Mouse (Mus musculus): ENCODE results near the gene Cnfn. TPM values are rescaled to one million over a fixed set of nuclear protein-coding genes. Genes with fewer than 3 reads are reported as not detected.

Gene Cnfn
- total RNA-seq, 4 experiments from 2014 or later: not detected

DNA sequence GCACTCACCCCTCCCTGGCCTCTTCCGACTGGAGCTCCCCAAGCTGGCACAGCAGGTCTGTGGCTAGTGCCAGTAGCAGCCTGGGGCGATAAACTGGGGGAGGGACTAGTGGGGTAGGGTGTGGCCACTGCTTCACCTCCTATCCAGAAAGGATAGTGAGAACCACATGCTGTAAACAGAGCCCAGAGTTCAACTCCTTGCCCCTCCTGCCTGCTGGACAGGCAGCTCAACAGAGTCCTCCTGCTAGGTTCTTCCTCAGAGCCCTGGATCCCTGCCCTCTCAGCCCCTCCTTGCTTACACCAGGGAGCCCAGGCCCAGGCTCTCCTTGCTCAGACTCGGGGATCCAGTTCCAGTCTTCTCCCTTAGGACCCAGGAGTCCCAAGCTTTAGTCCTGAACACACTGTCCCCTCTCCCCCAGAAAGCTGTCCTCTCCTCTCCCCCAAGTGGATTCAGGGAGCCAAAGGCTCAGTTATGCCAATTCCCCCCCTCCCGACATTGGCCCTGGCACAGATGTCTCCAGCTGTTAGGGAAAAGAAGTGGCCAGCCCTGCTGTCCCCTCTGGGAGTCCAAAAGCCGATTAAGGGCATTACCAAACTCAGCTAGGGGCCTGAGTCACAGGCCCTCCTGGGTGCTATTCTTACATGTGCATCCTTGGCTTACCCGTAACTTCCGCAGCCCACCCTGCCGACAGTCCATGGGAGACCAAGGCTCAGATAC lies 20.7 kb upstream of the Cnfn start:
- DNase-seq: peak; percentile 78

DNA sequence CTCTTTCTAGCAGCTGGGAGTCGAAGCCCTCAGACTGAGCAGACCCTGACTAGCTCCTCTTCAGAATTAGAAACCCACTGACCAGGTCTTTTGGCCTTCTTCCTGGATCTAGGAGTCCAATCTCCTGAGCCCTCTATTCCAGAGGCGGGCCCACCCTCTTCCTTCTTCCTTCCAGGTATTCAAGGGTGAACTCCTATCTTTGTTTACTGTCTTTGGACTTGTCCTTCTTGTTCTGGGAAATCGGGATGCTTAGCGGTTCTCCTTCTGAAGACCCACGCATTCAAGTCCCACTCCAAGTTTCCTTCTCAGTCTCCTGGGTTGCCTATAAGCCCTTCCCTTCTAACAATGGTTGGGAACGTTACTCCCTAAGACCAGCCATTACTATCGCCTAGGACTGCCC lies 19.4 kb upstream of the Cnfn start:
- DNase-seq: peak; percentile 13

DNA sequence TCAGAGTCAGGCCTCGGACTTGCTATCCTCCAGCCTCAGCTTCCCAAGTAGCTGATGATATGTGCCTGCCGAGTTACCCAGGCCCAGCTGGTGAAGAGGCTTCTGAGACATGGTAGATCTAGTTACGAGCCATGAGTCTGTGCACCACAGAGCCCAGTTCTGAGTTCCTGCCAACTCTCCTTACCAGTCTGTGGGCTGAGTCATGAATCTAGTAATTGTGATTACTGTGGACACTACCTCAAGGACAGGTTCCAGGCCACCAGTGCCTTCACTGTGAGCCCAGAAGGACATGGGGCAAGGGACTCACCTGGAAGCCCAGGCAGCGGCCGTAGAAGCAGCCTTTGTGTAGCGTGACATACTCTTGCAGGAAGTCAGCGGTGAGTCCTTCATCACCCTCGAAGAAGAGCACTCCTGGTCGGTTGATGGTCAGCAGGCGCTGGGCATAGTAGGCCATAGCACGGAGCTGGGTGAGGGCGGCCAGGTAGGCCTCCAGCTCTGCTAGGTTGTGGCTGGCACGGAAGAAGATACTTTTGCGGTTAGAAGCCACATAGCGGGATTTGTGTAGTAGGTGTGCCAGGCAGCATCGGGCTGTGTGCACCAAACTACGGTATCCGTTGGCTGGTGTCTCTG lies 18.4 kb upstream of the Cnfn start:
- peak; percentile 69 for DNase-seq

DNA sequence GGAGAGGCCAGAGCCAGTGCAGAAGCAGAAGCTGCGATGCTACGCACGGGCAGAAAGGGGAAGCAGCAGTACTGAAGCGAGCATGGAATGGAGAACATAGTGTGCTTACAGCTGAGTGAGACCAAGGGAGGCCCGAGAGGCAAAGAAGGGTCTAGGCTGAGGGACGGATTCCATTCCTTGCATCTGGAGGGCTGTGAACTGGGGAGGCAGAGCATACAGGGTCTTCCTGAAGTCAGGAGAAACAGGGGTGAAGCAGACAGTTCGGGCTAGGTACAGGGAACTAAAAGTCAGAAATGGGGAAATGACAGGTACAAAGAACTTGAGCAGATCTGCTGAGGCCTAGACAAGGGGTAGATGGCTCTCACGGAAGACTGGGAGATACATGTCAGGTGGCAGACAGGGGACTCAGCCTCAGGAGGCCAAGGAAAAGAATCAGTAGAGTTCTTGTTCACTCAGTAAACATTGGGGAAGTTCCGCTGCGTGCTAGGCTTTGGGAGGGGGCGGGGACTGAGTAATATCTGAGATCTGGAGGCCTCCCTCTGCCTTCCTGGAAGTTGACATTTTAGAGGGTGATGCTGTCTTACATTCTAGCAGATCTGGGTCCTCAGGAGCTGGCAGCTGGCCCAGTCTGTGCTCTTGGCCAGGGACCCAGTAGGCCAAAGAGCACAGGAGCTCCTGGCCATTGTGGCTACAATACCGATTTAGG lies 16.5 kb upstream of the Cnfn start:
- DNase-seq: peak; percentile 89

DNA sequence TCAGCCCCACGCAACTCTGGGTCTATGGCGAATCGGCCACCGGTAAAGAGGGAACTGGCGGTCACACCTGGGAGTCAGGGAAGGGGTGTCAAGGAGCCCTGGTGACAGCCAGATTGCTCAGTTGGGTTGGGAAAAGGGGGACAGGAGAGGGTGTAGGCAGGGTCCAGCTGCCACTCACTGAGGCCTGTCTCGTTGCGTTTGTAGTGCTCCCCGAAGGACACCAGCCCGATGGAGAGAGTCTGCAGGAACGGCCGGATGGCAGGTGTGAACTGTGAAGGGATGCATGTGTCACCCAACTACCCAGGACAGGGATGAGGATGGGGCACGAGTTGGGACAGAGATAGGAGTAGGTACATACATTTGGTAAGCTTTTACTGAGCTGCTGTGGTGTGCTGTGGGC lies 15.7 kb upstream of the Cnfn start:
- no peak for DNase-seq

DNA sequence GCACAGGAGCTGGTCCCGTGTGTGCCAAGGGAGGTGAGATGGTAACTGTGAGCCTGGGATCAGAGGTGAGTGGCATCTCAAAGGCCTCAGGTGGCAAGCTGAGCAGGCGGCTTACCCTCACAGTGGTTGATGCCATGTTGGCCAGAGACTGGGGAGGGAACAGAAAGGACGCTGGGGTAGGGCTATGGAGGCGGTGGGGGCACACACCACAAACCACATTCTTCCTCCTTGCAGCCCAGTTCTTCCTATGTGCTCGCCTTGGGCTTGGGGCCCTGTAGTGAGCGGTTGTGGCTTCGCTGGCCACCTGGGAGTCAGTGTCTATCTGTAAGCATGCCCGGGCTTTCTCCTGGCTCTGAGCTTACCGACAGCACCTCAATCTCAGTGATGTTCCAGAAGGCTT lies 15.3 kb upstream of the Cnfn start:
- DNase-seq: no peak

DNA sequence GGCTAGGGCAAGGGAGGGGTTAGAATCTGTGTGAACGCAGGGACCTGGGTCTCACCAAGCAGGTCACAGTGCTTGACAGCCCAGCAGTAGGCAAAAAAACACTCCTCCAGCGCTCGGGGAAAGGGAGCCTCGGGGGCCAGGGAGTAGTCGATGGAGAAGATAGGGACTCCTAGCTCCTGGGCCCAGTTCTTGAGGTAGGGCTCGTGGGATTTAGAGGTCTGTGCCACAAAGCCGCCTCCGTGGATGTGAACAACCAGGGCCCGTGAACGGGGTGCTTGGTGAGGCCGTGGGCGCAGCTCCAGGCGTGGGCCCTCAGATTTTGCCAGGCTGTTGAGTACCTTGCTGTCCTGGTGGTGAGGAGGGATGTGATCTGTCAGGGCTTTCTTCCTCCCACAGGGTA lies 14.8 kb upstream of the Cnfn start:
- DNase-seq: no peak

DNA sequence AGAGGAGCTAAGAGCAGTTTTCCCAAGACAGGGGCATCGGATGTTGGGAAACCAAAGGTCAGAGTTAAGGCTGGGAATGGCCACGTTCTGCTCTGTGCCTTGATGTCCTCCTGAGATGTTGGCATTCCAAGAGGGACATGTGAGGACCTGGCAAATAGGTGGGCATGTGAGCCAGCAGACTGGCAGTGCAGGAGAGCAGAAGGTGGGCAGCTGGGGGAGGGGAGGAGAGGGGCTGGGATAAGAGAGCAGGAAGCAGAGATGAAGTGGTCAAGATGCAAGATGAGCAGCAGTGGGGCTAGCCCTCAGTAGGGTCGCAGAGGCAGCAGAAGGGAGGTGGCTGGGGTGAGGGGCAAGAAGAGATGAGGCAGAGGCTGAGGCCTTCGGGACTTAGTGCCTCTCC lies 14.4 kb upstream of the Cnfn start:
- DNase-seq: no peak

DNA sequence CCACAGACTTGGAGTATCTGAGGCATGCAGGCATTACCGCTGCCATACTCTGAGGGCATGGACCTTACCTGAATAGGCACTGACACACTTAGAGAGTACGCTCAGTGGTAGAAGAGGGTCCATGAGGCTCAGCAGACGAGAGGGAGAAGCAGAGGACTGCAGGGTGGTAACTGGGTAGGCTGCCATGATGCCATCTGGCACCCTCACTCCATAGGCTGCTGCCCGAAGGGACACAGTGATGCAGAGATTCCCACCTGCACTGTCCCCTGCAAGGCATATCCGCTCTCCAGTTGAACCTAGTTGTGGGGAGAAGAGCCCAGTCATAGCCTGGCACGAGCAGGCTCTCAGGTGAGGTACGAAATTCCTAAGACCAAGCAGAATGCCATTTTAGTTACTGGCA lies 13.9 kb upstream of the Cnfn start:
- DNase-seq: no peak

DNA sequence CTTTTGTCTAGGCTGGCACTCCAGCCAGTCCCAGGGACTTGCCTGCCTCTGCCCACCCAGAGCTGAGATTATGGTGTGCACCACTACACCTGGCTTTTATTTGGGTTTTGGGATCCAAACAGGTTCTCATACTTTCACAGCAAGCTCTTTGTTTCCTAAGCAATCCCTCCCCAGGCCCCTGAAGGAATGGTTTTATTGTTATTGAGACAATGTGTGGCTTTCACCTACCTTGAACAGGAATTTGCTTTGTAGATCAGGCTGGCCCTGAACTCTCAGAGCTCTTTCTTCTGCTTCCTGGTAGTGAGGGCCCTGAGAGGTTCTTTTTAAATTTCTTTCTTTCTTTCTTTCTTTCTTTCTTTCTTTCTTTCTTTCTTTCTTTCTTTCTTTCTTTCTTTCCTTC lies 13.0 kb upstream of the Cnfn start:
- DNase-seq: no peak

DNA sequence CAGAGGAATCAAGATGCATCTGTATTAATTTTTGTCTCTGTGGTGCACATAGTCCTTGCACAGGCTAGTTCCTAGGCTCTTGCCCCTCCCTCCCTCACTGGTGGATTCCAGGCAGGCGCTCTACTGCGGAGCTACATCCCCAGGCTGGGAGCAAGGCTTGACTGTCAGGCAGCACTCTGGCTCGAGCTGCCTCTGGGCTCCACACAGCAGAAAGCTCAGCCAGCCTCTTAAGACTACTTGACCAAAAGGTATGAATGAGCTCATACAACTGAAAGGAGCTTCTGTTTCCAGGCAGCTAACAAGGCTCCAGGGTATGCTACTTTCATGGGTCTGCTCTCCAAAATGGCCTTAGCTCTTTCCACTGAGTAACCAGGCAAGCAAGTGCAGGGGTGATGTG lies 11.8 kb upstream of the Cnfn start:
- no peak for DNase-seq

DNA sequence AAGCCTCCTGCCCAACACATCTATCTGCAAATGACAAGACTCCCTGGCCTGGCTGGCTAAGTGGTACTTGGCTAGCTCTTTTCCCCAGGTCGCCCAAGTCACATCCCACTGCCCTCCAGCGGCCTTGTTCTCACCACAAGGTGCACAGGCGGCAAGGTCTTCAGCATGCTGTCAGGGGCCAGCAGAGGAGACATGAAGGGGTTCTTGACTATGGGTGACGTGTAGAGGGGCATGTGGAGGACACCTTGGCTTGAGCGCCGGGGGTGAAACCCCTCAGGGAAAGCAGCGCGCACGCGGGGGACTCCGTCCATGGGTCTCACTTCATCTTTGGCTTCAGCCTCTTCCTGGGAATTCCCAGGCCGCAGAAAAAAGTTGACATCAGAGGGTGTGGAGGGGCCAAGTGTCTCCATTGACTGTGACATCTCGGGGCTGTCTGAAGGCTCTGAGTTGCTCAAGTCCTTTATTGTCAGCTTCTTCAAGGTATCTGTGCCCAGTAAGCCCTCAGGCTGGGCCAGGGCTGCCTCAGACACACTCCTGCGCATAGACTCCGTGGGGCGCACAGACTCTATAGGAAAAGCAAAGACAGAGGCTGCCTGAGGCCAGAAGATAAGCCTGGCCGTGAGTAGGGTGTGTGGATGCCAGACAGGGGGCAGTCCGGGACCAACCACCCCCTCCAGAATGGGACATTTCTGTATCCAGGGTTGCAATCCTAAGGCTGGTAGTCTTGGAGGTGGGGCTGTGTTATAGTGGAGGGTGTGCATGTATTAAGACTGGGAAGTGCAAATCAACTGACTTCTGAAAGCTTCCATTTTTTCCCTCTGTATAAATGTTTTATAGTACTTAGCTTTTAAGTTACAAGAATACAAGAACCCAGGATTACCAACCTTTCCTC lies 11.1 kb upstream of the Cnfn start:
- DNase-seq: no peak

DNA sequence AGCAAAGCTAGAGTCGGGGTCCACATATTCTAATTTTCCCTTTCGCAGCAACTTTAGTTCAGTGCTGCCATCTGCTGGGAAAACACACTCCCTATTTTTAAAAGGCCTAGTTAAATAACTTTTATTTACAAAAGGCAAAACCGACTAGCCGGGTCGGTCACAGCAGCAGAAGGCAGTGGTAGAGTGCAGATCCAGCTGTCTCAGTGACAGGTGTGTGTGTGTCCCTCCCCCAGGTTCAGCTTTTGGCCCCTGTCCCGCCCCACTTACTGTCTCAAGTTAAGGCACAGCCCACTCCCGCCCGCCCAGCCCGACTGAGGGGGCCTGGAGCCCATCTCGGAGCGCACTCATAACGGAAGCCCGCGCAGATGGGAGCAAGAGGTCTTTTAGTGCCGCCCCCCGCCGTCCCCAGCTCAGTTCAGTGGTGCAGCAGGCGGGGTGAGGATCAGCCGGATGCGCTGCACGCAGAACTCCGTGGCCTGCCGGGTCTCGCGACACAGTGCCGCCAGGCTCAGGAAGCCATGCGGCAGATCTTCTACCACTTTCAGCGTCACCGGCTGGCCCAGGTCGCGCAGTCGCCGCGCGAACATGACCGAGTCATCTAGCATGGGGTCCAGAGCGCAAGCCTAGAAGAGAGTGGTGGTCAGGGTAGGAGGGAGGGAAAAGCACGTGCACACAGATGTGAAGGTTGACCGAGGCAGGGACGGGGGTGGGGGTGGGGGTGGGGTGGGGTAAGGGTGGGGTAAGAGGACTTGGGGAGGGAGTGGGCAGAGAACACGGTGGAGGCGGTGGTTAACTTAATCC lies 10.2 kb upstream of the Cnfn start:
- DNase-seq: no peak

DNA sequence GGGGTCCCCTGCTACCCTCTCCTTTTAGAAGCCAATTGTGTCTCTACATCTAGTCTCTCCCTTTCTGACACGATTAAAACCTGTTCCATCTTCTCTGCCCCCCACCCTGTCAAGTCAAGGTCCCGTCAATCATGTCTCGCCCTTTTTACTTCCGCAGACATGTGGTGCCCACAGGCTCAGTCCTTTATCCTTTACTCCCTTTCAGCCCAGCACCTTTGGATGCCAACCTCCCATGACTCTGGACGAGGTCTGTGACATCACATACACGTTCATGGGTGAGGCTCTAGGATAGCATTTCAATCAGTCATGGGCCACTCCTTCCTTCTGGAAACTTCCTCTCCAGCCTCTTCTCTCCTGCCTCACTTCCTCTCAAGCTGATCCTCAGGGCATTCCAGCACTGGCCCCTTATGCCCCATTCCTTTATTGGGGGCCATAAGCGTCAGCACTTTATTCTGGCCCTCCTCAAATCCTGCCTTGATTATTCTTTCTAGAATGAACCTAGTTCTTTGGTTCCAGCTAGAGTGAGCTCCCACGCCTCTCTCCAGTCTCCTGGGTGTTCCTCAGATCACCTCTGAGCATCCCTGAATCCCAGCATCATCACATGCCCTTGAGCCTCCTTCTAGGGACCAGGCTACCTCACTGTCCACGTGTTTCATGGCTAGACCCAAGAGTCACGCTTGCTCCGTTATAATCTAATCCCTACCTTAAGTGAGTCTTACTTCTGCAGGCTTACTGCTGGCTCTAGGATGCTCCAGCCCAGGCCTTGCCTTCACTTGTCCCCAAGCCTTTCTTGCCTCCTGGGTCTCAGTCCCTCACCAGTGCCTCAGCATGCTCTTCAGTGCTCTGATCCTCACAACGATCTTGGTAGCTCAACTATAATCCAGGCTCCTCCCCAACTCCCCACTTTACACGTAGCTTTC lies 8.9 kb upstream of the Cnfn start:
- no peak for DNase-seq

DNA sequence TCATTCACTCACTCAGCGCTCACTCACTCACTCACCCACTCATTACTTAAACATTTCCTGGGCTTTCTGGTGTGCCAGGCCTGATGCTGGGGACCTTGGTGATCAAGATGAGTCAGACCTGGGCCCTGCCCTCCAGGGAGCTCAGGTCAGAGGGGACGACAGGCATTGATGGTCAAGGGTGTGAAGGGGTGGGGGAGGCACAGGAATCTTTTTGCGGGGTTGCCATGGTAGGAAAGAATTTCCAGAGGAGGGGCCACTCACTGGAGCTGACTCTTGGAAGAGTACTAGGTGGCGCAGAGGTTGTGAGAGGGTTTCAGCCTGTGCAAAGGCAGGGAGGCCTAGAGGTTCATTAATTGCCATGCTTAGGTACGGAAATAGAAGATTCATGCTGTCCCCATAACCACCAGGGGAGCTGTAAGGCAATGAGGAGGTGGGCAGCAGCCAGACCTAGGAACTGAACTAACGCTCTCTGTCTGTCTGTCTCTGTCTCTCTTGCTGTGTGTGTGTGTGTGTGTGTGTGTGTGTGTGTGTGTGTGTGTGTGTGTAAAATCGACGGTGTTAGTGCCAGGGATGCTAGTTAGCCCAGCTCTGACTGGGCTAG lies 7.7 kb upstream of the Cnfn start:
- DNase-seq: peak; percentile 79

DNA sequence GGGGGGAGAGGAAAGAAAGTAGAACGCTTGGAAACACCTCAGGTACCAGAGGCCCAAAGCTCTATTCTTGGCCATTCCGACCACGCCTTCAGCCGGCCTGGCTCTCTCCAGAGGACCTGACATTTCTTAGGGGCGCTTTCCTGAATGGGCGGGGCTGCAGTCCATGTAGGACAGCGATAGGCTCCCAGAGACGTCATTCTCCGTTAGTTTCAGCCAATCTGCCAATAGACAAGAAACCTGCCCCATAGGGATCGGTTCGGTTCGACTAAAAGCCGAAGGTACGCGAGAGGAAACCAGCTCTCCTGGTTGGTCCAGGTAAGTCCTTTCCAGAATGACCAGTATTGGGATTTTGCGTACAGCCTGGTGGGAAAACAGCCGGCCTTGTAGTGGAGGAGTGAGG lies 7.0 kb upstream of the Cnfn start:
- peak; percentile 93 for DNase-seq

DNA sequence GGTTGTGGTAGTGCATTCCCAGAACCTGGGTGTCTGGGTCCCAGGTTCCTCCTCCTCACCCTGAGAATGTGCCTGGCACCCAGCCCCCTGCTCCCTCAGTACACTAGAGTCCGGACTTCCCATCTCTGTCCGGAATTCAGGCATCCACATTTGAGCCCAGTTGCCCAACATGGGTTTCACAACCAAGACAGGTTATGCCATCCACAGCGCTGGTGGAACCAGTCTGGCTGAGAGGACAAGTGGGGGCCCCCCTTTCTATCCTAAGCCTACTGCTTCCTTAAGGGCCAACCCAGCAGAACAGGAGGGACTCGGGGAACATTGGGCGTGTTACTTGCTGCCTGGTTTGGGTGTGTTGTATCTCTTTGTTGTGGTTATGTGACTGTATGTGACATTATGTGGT lies 2.9 kb upstream of the Cnfn start:
- DNase-seq: no peak

DNA sequence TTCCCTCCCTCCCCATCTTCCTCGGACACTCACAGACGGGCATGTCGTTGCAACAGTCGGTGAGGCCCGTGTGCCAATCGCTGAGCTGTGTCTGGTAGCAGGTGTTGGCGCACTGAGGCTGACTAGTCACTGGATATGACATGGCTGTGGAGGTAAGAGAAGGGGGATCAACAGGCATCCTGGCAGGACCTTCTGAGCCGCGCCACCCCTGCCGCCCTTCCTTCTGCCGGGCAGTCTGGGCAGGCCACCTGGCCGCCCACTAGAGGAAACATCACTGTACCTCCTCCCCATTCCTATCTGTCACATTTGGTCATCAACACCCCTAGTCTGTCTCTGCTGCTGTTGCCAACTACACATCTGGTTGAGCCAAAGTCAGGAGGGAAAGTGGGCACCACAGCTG lies 1.2 kb downstream of the Cnfn start:
- DNase-seq: no peak

DNA sequence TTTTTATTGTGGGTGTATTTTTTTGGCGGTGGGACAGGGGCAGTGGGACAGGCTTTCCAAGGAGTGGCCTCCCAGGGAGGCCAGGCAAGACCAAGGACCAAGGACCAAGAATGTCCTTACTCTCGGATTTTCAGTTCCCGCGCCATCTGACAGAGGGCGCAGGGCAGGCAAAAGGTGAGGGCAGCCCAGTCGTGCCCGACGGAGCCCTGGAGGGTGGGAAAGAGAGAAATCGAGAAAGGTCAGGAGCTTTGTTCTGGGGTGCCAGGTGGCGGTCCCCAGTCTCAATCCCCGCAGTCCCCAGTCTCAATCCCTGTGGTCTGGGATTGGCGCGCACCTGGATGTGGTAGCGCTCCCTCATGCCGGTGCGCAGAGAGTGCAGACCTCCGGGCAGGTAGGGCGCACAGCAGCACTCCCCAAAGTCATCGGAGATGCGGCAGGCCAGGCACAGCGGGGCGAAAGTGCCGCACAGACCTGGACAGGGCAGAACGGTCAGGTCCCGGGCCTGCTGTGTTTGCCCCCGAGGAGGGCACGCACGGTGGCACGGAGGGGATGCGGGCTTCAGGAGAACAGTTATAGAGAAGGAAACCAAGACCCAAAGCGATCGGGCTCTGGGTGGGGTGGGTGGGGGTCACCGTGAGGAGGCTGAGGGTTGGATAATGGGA lies 1.8 kb downstream of the Cnfn start:
- DNase-seq: no peak
